Mouse (Mus musculus): ENCODE data around the gene Dab1. TPM values are rescaled to one million over a fixed set of nuclear protein-coding genes. Genes with fewer than 3 reads are reported as not detected.

Dab1 gene
- polyA plus RNA-seq, 1 experiment from 2014 or later = 66.3 TPM

- Histone ChIP-seq H3K4me2 (replicated peaks) (no peak overlapping the region), H3K4me1 (peaks cover 16% of the 10 kb centered on the region), H3K9ac (replicated peaks) (no peak overlapping the region), H3K9me3 (no peaks in the 10 kb centered on the region), H3K36me3 (no peaks in the 10 kb centered on the region), H3K27ac (replicated peaks) (no peak overlapping the region), H3K27me3 (no peaks in the 10 kb centered on the region), H3K4me3 (no peak overlapping the region)
- 41% methylated on average over 5 of the region's 5 CpGs for WGBS
- no peak for ATAC-seq (ENCODE audit: low FRiP score, low read depth)
Measured at GRCm38 (mm10) chr4:103636168-103636776, 17.1 kb downstream of the Dab1 start.

- H3K9ac ChIP-seq (replicated peaks) = no peak overlapping the region
- 0 out of 2 replicates have a peak overlapping the region, but pooled peaks have one; percentile 15 for H3K4me2 ChIP-seq (replicated peaks)
- no peaks in the 10 kb centered on the region for H3K9me3 ChIP-seq
- peaks cover 18% of the 10 kb centered on the region for H3K4me1 ChIP-seq
- H3K36me3 ChIP-seq = no peaks in the 10 kb centered on the region
- no peak overlapping the region for H3K4me3 ChIP-seq
- no peaks in the 10 kb centered on the region for H3K27me3 ChIP-seq
- peak; percentile 49; the same call in 1 of the 2 replicates for ATAC-seq (ENCODE audit: low FRiP score, low read depth)
- peak overlapping the region; percentile 49; the same call in 1 of the 2 replicates for H3K27ac ChIP-seq (replicated peaks)
- 25% methylated on average over 9 of the region's 9 CpGs for WGBS
Measured at GRCm38 (mm10) chr4:103648209-103648896, 29.2 kb downstream of the Dab1 start.

- no peak overlapping the region for H3K4me3 ChIP-seq
- no peaks in the 10 kb centered on the region for H3K4me1 ChIP-seq
- H3K4me2 ChIP-seq (replicated peaks) = no peak overlapping the region
- ATAC-seq (ENCODE audit: low FRiP score, low read depth) = no peak
- no peak overlapping the region for H3K27ac ChIP-seq (replicated peaks)
- no peaks in the 10 kb centered on the region for H3K9me3 ChIP-seq
- H3K9ac ChIP-seq (replicated peaks) = no peak overlapping the region
- WGBS = 56% methylated on average over 6 of the region's 6 CpGs
- no peaks in the 10 kb centered on the region for H3K36me3 ChIP-seq
- no peaks in the 10 kb centered on the region for H3K27me3 ChIP-seq
Measured at GRCm38 (mm10) chr4:103655740-103656139, 36.6 kb downstream of the Dab1 start.

- WGBS = 57% methylated on average over 1 of the region's 1 CpGs
- no peaks in the 10 kb centered on the region for H3K36me3 ChIP-seq
Measured at GRCm38 (mm10) chr4:103661386-103661785, 42.2 kb downstream of the Dab1 start.

DNA sequence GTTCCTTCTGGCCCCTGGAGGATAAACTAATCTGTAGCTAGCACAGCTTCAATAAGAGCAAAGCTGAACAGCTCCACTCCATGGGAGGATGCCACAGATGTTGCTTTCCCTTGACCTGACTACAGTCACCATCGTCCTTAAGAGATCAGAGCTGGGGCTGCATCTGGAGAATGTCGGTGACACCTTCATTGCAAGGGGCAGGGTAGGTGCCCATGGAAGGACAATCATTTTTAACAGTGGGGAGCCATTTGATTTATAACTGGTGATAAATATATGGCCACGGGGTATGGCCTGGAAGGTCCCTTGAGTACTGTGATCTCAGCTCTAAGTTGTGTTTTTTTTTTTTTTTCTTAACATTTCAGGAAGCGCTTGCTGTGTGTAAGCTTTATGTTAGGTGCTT, 48.3 kb downstream of the Dab1 start:
- no peak overlapping the region for H3K27ac ChIP-seq (replicated peaks)
- no peaks in the 10 kb centered on the region for H3K4me1 ChIP-seq
- H3K36me3 ChIP-seq = no peaks in the 10 kb centered on the region
- no peak overlapping the region for H3K4me2 ChIP-seq (replicated peaks)
- no peaks in the 10 kb centered on the region for H3K9me3 ChIP-seq
- H3K4me3 ChIP-seq = no peak overlapping the region
- no peak overlapping the region for H3K9ac ChIP-seq (replicated peaks)
- WGBS = 87% methylated on average over 4 of the region's 4 CpGs
- no peak for ATAC-seq (ENCODE audit: low FRiP score, low read depth)
- no peaks in the 10 kb centered on the region for H3K27me3 ChIP-seq

More at GRCm38 (mm10) chr4:103661386-103661785, 42.2 kb downstream of the Dab1 start:
- no peak overlapping the region for H3K9ac ChIP-seq (replicated peaks)
- no peak overlapping the region for H3K27ac ChIP-seq (replicated peaks)
- H3K9me3 ChIP-seq = no peaks in the 10 kb centered on the region
- H3K27me3 ChIP-seq = no peaks in the 10 kb centered on the region
- no peak for ATAC-seq (ENCODE audit: low FRiP score, low read depth)
- H3K4me2 ChIP-seq (replicated peaks) = no peak overlapping the region
- no peak overlapping the region for H3K4me3 ChIP-seq
- H3K4me1 ChIP-seq = no peaks in the 10 kb centered on the region

DNA sequence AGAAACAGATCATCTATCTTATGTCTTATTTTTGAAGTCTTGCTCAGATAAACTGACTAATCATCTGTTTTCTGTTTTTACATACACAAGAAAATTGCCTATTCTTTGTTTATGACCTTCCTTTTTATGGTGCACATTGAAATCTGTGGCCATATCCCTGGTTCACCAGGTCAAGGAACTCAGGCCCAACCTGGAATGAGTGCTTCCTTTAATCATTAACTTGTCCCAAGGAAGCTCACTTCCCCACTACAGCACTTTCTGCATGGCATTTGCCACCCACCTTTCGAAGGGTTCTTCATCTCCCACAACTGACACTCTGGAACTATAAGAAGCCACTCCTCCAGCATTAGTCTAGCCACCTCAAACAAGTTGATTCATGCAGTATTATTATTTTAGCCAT, 58.0 kb downstream of the Dab1 start:
- no peaks in the 10 kb centered on the region for H3K36me3 ChIP-seq

GRCm38 (mm10) chr4:103678501-103678900, 59.3 kb downstream of the Dab1 start:
- Histone ChIP-seq H3K4me1 (peaks cover 2% of the 10 kb centered on the region; the same call in 1 of the 2 replicates), H3K36me3 (no peaks in the 10 kb centered on the region), H3K27ac (replicated peaks) (no peak overlapping the region), H3K9ac (replicated peaks) (no peak overlapping the region), H3K9me3 (no peaks in the 10 kb centered on the region), H3K4me3 (no peak overlapping the region), H3K27me3 (no peaks in the 10 kb centered on the region), H3K4me2 (replicated peaks) (no peak overlapping the region)
- 89% methylated on average over 6 of the region's 6 CpGs for WGBS
- ATAC-seq (ENCODE audit: low FRiP score, low read depth) = no peak

More for the DNA sequence above, 58.0 kb downstream of the Dab1 start:
- Histone ChIP-seq H3K9ac (replicated peaks) (no peak overlapping the region), H3K4me3 (no peak overlapping the region), H3K27me3 (no peaks in the 10 kb centered on the region), H3K4me2 (replicated peaks) (no peak overlapping the region), H3K9me3 (no peaks in the 10 kb centered on the region), H3K4me1 (peaks cover 2% of the 10 kb centered on the region; the same call in 1 of the 2 replicates), H3K27ac (replicated peaks) (no peak overlapping the region)
- WGBS = 85% methylated on average over 1 of the region's 1 CpGs
- no peak for ATAC-seq (ENCODE audit: low FRiP score, low read depth)

DNA sequence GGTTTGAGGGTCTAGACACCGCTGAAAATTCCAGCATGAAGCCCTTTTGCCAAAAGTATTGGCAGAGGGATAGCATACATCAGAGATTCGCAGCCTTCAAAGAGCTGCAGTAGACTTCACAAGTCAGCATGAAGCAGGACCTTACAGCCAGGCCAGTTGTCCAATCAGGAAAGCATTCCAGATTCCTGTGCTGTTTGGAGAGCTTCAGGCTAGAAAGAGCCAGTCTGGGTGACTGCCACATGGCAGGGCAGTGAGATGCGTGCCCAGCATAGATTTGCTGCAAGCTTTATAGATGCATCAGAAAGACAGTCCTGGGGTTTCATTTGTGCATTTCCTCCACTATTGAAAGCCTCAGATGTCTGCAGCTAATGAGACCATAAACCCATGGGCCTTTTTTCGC, 66.0 kb downstream of the Dab1 start:
- Histone ChIP-seq H3K9me3 (no peaks in the 10 kb centered on the region), H3K27ac (replicated peaks) (no peak overlapping the region), H3K4me2 (replicated peaks) (no peak overlapping the region), H3K4me1 (no peaks in the 10 kb centered on the region), H3K36me3 (no peaks in the 10 kb centered on the region), H3K27me3 (no peaks in the 10 kb centered on the region), H3K9ac (replicated peaks) (no peak overlapping the region), H3K4me3 (no peak overlapping the region)
- no peak for ATAC-seq (ENCODE audit: low FRiP score, low read depth)
- 83% methylated on average over 4 of the region's 4 CpGs for WGBS

DNA sequence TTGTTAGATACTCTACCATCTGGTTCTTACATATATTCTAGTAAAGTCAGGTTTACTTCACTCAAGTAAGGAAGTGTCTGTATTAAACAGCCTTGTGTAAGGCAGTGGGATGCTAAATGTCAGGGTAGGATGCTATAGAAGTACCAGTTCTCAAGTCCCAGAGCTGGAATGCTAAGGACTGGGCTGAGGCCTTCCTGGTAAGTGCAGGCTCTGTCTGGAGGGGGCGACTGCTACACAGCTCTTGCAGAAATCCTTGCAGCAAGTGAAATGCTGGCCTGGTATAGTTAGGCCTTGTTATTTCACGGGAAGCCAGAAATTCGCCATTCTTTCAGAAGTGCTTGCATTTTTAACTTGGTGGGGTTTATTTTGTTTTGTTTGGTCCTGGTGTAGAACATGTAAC, 72.6 kb downstream of the Dab1 start:
- no peaks in the 10 kb centered on the region for H3K4me1 ChIP-seq
- no peak overlapping the region for H3K27ac ChIP-seq (replicated peaks)
- H3K9ac ChIP-seq (replicated peaks) = no peak overlapping the region
- no peaks in the 10 kb centered on the region for H3K27me3 ChIP-seq
- H3K9me3 ChIP-seq = no peaks in the 10 kb centered on the region
- no peak overlapping the region for H3K4me2 ChIP-seq (replicated peaks)
- no peaks in the 10 kb centered on the region for H3K36me3 ChIP-seq
- H3K4me3 ChIP-seq = no peak overlapping the region
- ATAC-seq (ENCODE audit: low FRiP score, low read depth) = no peak
- 44% methylated on average over 3 of the region's 3 CpGs for WGBS

- H3K9me3 ChIP-seq = no peaks in the 10 kb centered on the region
- WGBS = 24% methylated on average over 4 of the region's 4 CpGs
- H3K27ac ChIP-seq (replicated peaks) = peak overlapping the region; percentile 62
- H3K4me3 ChIP-seq = no peak overlapping the region
- H3K4me2 ChIP-seq (replicated peaks) = no peak overlapping the region
- no peak overlapping the region for H3K9ac ChIP-seq (replicated peaks)
- H3K36me3 ChIP-seq = no peaks in the 10 kb centered on the region
- H3K4me1 ChIP-seq = peaks cover 29% of the 10 kb centered on the region
- no peaks in the 10 kb centered on the region; the same call in 1 of the 2 replicates for H3K27me3 ChIP-seq
- peak; percentile 74 for ATAC-seq (ENCODE audit: low FRiP score, low read depth)
Measured at GRCm38 (mm10) chr4:103699755-103700154, 80.6 kb downstream of the Dab1 start.

DNA sequence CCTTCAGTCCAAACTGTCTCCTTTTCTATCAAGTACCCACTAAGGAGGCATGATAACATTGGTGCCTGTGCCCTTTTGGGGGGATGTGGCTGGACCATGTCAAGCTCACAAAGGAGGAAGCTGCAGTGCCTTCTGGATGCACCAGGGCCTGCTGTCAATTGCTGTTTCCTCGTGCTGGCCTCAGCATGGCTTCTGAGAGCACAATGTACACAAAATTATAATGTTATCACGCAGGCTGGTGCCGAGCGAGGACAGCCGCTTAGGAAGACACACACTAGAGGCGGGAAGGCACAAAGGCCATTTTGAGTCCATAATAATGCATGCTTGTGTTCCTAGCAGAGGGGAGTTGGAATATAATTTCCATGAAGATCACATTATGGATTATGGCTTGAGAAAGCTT, 81.2 kb downstream of the Dab1 start:
- no peaks in the 10 kb centered on the region for H3K36me3 ChIP-seq
- 28% methylated on average over 6 of the region's 6 CpGs for WGBS
- H3K4me3 ChIP-seq = no peak overlapping the region
- peak overlapping the region; percentile 62 for H3K27ac ChIP-seq (replicated peaks)
- H3K4me1 ChIP-seq = peaks cover 29% of the 10 kb centered on the region
- ATAC-seq (ENCODE audit: low FRiP score, low read depth) = peak; percentile 28; the same call in 1 of the 2 replicates
- H3K27me3 ChIP-seq = no peaks in the 10 kb centered on the region; the same call in 1 of the 2 replicates
- H3K9ac ChIP-seq (replicated peaks) = no peak overlapping the region
- no peak overlapping the region for H3K4me2 ChIP-seq (replicated peaks)
- no peaks in the 10 kb centered on the region for H3K9me3 ChIP-seq

- Histone ChIP-seq H3K4me1 (peaks cover 29% of the 10 kb centered on the region), H3K9me3 (no peaks in the 10 kb centered on the region), H3K27me3 (no peaks in the 10 kb centered on the region; the same call in 1 of the 2 replicates), H3K4me2 (replicated peaks) (no peak overlapping the region), H3K4me3 (no peak overlapping the region), H3K36me3 (no peaks in the 10 kb centered on the region), H3K9ac (replicated peaks) (no peak overlapping the region), H3K27ac (replicated peaks) (no peak overlapping the region)
- no peak for ATAC-seq (ENCODE audit: low FRiP score, low read depth)
- 74% methylated on average over 3 of the region's 3 CpGs for WGBS
Measured at GRCm38 (mm10) chr4:103702137-103702536, 83.0 kb downstream of the Dab1 start.
